Mouse (Mus musculus) MN1 (cell line): ENCODE data around the gene Gm10718.
"Not testable (repeated sequence)": the region's sequence is repeated elsewhere in the genome, so short reads cannot be mapped to it uniquely, and the experiment has no call there.

Experiments
- DNase-seq: peaks from one replicate; pipeline ENCODE4 v3.0.0-alpha.2; 2016; ENCODE audit warnings: low spot score

Gene Gm10718

GRCm38 (mm10) chr9:3023312-3023984 lies at the start of gene Gm10718:
Gm10718 (plus strand) TSS chr9:3023547.
- DNase-seq = not testable (repeated sequence)

GRCm38 (mm10) chr9:3000445-3000972 lies 22.8 kb upstream of the Gm10718 start, which contains the start of gene Gm10722:
Gm10722 (plus strand) TSS chr9:3000922.
- DNase-seq = peak; percentile 60

GRCm38 (mm10) chr9:3001006-3001405 lies 22.3 kb upstream of the Gm10718 start:
- not testable (repeated sequence) for DNase-seq

GRCm38 (mm10) chr9:3001948-3002659 lies 21.2 kb upstream of the Gm10718 start:
- peak; percentile 55 for DNase-seq

GRCm38 (mm10) chr9:3002794-3003396 lies 20.5 kb upstream of the Gm10718 start, which contains the start of gene Gm11168:
Gm11168 (plus strand) TSS chr9:3003346.
- DNase-seq = not testable (repeated sequence)

- not testable (repeated sequence) for DNase-seq
These were observed 17.2 kb upstream of the Gm10718 start for GRCm38 (mm10) chr9:3006179-3006578.

GRCm38 (mm10) chr9:3006636-3007035 lies 16.7 kb upstream of the Gm10718 start:
- not testable (repeated sequence) for DNase-seq

- peak; percentile 33 for DNase-seq
These were observed 16.1 kb upstream of the Gm10718 start for GRCm38 (mm10) chr9:3007272-3007671.

GRCm38 (mm10) chr9:3009331-3009730 lies 14.0 kb upstream of the Gm10718 start:
- not testable (repeated sequence) for DNase-seq

GRCm38 (mm10) chr9:3012054-3012621 lies 11.2 kb upstream of the Gm10718 start:
- DNase-seq = not testable (repeated sequence)

GRCm38 (mm10) chr9:3012733-3013279 lies 10.5 kb upstream of the Gm10718 start, which contains the start of gene Gm10721:
Gm10721 (plus strand) TSS chr9:3013140.
- DNase-seq = not testable (repeated sequence)

- DNase-seq = not testable (repeated sequence)
These were observed 8.0 kb upstream of the Gm10718 start, which contains the start of gene Gm10720 for GRCm38 (mm10) chr9:3015354-3015753. Gm10720 (plus strand) TSS chr9:3015654.

- DNase-seq = not testable (repeated sequence)
These were observed 7.5 kb upstream of the Gm10718 start for GRCm38 (mm10) chr9:3015896-3016295.

GRCm38 (mm10) chr9:3017108-3017507 lies 6.2 kb upstream of the Gm10718 start, which contains the start of gene Gm10719:
Gm10719 (plus strand) TSS chr9:3017408.
- not testable (repeated sequence) for DNase-seq

- DNase-seq = not testable (repeated sequence)
These were observed 4.4 kb upstream of the Gm10718 start for GRCm38 (mm10) chr9:3018944-3019343.

GRCm38 (mm10) chr9:3019835-3020727 lies 3.3 kb upstream of the Gm10718 start:
- DNase-seq = not testable (repeated sequence)

GRCm38 (mm10) chr9:3022316-3023008 lies 885 bp upstream of the Gm10718 start:
- peak; percentile 37 for DNase-seq

- not testable (repeated sequence) for DNase-seq
These were observed 770 bp downstream of the Gm10718 start for GRCm38 (mm10) chr9:3023985-3024648.

- DNase-seq = not testable (repeated sequence)
These were observed 1.6 kb downstream of the Gm10718 start, which contains the start of gene Gm10717 for GRCm38 (mm10) chr9:3024912-3025467. Gm10717 (plus strand) TSS chr9:3025417.
